Mouse (Mus musculus): ENCODE measurements around the gene Npas2.

- TF ChIP-seq CTCF (IDR thresholded peaks at IDR 0.05; ENCODE audit: low read depth) (no peak), EP300 (IDR thresholded peaks at IDR 0.05; ENCODE audit: low read depth) (no peak)
Observed at GRCm38 (mm10) chr1:39408123-39408522, 214.6 kb downstream of the Npas2 start.
